Mouse (Mus musculus) E14TG2a.4 (cell line): ENCODE measurements at regions not wholly inside any gene's neighbourhood (a gene's known extent, or its start where the extent isn't known, plus 50 kb on each side); places are given as distances from the start of the nearest gene placed in this dataset.

Experiments used
- CTCF ChIP-seq: conservative IDR thresholded peaks from 2 replicates; pipeline ENCODE4 v1.5.1; 2014; ENCODE audit warnings: low read length
- NANOG ChIP-seq: IDR thresholded peaks from 2 replicates; pipeline ENCODE4 v1.6.1; 2014; ENCODE audit warnings: borderline replicate concordance, low read length, mixed read lengths
- POU5F1 ChIP-seq: IDR thresholded peaks from 2 replicates; pipeline ENCODE4 v1.6.1; 2014; ENCODE audit warnings: low read length, borderline replicate concordance

DNA sequence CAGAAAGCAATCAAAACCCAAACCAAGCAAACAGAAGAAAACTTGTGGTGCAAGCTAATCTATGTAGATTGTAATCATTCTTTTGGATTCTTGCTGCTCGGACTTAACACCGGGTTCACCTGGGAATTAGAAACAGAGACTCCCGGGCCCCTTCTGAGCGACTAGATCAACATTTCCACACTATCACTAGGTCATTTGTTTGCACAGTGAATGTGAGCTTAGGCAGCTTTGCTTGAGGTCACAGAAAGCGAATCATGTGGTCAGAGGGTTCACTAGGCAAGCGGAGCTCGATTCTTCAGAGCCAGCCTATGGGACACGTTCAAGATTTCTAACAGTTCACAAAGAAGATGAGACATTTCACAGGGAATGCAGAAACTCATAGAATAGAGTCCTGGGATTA is 53.5 kb upstream of the Map3k1 start:
- no peak for TF ChIP-seq CTCF
- no peak for TF ChIP-seq POU5F1
- no peak for TF ChIP-seq NANOG
